Mouse (Mus musculus) megakaryocyte, adult 5-6 weeks (primary cell): ENCODE measurements around the gene Irx5. TPM values are rescaled to one million over a fixed set of nuclear protein-coding genes. Genes with fewer than 3 reads are reported as not detected.

Experiments
- ATAC-seq: 2 replicates; pipeline ENCODE4 v1.8.0; 2016; ENCODE audit warnings: mild to moderate bottlenecking, inconsistent platforms; ENCODE audit not compliant: poor library complexity, severe bottlenecking
- total RNA-seq, 2 experiments: library from RNA; stranded (forward) in 1 of 2; stranded (reverse) in 1 of 2; fragments of 153-499, 151-499 nt in 1 of 2; fragments of 221-1000, 200-1000 nt in 1 of 2; gene quantifications; 2 replicates each; pipeline versions ENCODE4 v1.2.3 to v1.2.4; 2015 to 2017

The Irx5 gene
- total RNA-seq, 2 experiments from 2014 or later, result 0.07 TPM; not detected in 1

- no peak for ATAC-seq
Measured at GRCm38 (mm10) chr8:92360083-92360861, 2.8 kb downstream of the Irx5 start.

DNA sequence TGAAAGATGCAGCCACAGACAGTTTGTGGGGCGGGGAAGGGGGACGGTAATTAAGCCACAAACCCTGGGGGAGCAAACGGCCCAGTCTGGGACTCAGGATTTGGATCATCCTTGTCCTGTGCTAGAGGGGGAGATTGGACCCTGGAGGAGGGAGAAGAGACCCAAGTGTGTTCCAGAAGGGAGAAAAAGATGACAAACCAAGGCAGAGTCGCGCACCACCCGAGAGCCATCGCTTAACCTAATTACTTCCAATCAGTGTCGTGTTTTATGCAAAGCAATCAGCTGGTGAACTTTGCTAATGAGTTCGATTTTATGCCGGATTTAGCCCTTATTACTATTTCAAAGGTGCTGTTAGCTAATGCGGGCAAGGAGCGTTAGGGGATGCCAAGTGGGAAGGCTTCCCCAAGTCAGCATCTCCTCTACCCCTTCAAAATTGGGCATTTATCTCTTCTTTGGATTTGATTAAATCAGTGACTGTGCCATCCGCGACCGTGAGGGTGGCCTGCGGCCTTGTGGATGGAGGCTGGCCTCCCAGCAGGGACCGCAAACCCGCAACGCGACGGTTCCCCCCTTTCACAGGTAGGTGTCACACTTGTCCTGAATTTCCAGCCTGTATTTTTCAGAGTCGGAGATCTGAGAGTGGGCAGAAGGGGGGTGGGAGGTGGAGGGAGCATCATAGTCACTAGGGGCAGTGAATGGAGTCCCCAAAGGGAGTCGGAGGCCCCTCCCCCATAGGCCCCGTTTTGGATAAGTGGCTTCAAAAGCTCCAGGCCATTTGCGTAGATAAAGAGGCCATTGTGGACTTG is 4.3 kb downstream of the Irx5 start:
- ATAC-seq, result no peak

DNA sequence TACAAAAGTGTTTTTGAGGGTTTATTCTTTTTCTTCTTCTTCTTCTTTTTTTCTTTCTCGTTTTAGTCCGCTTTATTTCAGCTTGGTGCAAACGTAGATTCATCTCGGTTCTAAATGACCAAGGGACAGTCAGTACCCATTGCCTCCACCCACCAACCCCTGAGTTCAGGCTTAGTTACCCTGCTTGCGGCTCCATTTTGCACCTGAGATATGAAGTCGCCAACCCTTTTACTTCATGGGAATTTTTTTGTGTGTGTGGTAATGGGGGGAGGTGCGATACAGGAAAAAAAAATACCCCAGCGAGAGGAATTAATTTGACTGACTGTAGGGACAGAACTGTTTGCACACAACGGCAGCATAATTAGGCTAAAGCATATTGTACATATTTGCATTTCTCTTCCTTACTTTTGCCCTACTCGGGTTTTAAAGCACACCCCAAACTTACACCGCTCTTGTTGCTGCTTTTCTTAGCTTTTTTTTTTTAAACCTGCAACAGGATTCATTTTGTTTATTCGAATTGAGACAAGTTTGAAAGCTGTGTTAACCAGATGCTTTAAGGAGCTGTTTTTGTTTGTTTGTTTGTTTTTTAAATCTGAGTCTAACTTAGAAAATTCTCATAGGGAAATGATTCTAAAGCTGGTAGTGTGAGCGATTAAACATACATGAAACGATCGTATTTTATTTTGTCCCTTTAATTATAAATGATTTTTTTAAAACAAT is 5.1 kb downstream of the Irx5 start:
- ATAC-seq, result no peak

DNA sequence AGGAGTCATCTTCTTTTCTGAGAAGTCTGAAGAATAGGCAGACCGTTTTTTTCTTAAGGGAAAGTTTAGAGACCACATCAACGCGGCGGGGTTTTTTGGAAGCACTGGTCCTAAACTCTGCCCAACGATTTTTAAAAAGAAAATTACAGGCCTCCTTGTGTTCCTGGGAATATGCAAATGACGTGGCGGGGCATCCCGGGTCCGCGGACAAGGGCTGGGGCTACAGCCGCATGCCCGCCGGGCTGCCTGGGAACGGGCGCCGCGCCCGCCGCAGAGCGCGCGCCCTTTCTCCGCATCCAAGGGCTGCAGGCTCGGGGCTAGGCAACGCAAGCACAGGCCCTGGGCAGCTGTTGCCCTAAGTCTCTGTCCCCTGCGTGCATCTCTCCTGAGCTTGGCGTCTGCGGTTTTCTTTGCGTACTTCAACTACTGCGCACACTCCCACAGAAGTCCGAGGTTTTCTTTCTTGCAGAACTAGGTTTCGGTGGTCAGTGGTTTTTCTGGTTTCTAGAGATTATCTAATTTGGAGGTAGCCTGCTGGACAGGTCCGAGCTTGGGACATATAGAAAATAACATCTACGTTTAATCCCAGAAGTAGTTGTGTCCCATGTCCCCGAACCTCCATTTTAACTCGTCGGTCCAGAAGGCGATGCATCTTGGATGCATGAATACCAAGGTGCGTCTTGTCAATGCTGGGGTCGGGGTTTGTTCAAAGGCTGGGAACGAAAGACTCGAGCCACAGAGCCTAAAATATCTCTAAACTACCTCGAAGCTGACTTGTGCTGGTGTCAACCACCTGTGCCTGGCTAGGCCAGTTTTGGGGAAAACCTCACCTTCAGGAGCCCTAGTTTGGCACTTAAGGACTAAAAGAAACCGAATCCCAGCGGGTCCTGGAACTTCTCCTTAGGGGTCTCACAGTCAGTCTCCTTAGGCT is 6.1 kb downstream of the Irx5 start:
- ATAC-seq, result no peak

DNA sequence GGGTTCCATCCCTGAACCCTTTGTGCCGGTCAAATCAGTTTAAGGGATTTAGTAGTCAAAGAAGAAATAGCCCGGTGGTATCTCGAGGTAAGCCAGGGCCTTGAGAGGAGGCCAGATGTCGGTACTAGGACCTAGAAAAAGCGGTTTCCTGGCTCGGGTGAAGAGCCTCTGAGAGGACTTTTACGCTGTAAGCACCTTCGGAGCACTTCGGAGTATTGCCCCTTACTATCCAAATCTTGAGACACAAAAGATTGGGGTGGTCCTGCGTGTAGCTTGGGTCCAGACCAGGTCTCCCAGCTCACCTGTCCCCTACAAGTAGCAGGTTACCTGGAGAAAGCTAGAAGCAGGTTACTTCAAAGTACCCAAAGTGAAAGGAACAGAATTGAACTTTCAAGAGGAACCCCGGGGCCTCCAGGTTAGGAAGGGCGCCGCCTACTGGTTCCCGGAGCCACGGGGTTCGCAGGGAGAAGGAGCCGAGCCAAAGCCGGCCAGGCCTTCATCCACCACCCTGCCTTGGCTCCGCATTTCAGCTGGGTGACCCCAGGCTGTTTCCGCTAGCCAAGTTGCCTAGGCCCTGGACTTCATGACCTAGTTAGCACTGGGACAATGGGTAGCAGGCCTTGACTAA is 6.8 kb downstream of the Irx5 start:
- peak; percentile 65 for ATAC-seq

DNA sequence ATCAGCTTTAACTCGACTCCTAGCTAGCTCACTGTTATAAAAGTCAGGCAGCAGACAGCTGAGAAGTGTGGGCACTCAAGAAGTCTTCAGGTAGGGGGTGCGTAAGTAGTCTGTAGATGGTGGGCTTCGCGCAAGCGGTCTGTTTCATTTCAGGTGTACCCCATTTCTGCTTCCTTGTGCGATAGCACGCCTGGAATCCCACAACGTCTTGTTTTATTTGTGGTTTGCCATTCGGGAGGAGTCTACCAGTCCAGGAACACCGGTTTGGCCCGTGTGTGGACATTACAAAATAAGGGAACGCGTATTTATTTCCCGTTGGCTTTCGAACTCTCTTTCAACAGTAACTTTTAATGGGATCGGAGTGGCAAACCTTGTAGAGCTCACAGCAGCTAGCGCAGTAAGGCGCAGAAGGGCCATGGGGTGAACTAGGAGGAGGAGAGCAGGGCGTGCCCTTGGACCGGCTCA is 7.4 kb downstream of the Irx5 start:
- no peak for ATAC-seq

DNA sequence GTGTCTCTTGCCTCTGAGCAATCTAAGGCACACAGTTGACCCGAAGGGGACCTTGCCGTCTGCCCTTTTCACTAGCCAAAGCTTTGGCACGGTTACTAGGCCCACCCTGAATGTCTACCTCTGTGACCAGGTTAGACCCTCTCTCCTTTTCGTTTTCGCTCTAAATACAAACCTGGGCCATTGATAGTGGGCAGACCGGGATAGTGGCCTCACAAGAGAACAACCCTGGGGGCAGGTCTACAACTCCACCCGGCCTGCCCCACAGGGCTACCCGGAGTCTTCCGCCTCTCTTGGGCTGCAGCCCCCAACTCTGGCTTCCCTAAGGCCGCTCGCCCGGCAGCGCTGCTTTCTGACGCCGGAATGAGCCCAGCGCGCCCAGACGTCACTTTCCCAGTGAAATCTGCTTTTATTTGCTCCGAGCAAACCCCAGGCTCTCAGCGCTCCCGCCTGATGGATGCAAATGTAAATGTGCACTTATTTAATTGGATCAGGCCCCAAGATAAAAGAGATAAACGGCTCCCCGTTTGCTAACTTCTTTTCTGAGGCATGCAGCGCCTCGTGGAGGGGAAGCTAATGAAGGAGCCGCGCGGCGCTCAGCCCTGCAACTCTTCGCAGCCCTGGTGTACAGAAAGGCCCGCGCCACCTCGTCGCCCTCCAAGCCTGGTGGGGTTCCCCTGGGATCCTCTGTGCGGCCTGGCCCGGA is 8.0 kb downstream of the Irx5 start:
- no peak for ATAC-seq

- ATAC-seq, result no peak
Measured at GRCm38 (mm10) chr8:92365944-92366735, 8.7 kb downstream of the Irx5 start.

DNA sequence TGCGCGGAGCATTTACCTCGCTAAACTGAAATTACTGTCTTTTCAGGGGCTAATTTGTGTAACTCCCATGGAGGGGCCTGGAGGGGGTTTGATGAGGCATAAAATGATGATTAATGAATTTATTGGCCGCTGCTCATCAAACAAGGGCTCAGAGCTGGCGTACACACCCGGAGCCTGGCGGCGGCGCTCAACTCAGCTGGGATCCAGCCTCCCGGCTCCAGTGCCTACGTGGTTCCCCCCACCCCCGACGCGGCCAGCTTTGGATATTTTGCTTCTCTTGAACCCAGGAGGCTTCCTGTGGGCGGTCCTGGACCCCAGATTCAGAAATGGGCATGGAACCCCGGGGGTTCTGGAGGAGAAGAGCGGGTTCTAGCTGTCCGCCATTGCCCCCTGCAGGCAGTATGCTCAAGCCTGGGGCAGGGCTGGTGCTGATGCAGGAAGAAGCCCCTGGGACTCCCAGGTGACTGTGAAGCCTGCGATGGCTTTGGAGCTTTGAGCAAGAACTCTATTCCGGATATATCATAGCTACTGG is 9.4 kb downstream of the Irx5 start:
- ATAC-seq, result peak; percentile 39; the same call in 1 of the 2 replicates

DNA sequence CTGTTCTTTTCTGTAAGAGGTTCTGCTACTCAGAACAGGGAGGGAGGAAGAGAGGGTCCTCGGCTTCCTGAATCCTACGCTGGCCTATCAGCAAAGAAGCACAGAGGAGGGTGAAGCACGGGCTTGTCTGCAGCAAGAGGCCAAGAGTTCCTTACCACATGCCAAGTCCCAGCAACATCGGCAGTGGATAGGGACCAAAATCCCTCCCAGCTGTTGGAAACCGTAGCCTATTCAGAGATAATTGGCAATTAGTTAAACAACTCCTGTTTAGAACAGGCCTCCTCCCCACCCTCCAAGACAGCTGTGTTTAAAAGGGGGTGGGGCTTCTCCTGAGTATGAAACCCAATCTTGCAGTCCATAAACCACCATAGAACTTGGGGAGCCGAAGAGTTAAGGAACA is 22.1 kb downstream of the Irx5 start:
- ATAC-seq, result no peak

GRCm38 (mm10) chr8:92380571-92380970 is 23.1 kb downstream of the Irx5 start:
- no peak for ATAC-seq

- ATAC-seq, result no peak
Measured at GRCm38 (mm10) chr8:92387893-92388292, 30.5 kb downstream of the Irx5 start.

DNA sequence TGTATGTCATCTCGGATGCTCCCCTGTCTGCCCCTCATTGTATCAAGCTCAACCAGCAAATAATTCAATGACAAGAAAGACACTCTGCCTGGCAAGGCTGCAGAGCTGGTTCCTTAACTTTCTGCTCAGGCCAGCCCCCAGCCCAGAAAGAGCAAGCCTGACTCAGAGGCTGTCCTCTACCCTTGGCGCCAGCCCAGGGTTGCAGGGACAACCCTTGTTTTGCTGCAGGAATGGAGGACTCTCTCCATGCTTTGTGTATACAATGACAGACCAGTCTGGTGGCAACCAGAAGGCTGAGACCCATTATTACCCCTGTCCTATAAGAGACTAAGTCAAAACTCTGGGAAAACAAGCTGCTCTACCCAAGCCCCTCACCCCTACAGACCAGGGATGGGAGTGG is 46.8 kb downstream of the Irx5 start:
- ATAC-seq, result no peak

DNA sequence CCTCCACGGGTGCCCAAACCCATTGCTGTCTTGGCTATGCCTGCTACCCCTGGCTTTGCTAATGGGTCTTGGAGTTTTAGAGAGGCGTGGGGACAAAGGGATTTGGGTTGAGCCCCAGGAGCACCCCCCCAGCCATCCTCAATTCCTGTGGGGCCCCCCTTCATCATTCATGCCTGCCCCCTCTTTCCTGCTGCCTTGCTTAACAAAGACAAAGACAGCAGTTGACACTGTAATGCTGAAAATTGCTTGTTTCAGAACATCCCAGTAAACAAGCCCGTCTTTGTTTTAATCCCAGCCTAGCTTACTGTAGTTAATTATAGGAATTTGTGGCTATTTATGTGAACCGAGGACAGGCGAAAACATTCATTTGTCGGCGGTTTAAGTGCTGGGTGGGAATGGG is 50.7 kb downstream of the Irx5 start:
- ATAC-seq, result no peak

GRCm38 (mm10) chr8:92413583-92413982 is 56.2 kb downstream of the Irx5 start:
- no peak for ATAC-seq

DNA sequence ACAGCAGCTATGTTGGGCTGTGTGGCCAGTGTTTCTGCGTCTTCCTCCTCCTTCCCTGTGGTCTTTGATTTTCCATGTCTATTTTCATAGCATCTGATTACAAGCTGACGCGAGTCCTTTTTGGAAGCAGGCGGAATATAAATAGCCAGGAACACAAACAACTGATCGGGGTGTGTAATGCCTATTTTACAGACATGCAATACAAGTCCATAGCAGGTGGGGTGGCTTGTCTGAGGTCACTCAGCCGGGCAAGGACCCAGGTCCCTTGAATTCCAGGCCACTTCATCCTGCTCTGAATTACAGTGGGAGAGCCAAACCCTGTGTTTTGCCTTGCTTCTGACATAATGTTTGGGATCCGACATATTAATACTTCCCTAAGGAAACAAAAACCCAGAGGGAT is 63.2 kb downstream of the Irx5 start:
- no peak for ATAC-seq
